Mouse (Mus musculus) neural tube, embryonic 12.5 days (tissue): ENCODE data around the gene Sfxn1. TPM values are rescaled to one million over a fixed set of nuclear protein-coding genes. Genes with fewer than 3 reads are reported as not detected.

ENCODE experiments used
- ATAC-seq: fragments of 200-750 bp; cut with Nextera tagmentation; 2 replicates; pipeline ENCODE4 v1.8.0; 2017; ENCODE audit warnings: low read depth, mild to moderate bottlenecking, moderate TSS enrichment, moderate library complexity; ENCODE audit not compliant: low FRiP score
- H3K27ac ChIP-seq: fragments of 300-500 bp; sonication (generic); 2 replicates; pipeline ENCODE4 v1.5.1; 2016
- H3K27me3 ChIP-seq: fragments of 300-500 bp; sonication (generic); replicated peaks from 2 replicates; pipeline ENCODE4 v1.6.1; 2016; ENCODE audit warnings: mild to moderate bottlenecking
- H3K36me3 ChIP-seq: fragments of 300-500 bp; sonication (generic); 2 replicates; pipeline ENCODE4 v1.6.1; 2016; ENCODE audit warnings: mild to moderate bottlenecking
- H3K4me1 ChIP-seq: fragments of 300-500 bp; sonication (generic); 2 replicates; pipeline ENCODE4 v1.6.1; 2016
- H3K4me2 ChIP-seq: fragments of 300-500 bp; sonication (generic); replicated peaks from 2 replicates; pipeline ENCODE4 v1.6.1; 2016; ENCODE audit warnings: mild to moderate bottlenecking
- H3K4me3 ChIP-seq: fragments of 300-500 bp; sonication (generic); 2 replicates; pipeline ENCODE4 v1.5.1; 2016
- H3K9ac ChIP-seq: fragments of 300-500 bp; sonication (generic); 2 replicates; pipeline ENCODE4 v1.6.1; 2016; ENCODE audit warnings: mild to moderate bottlenecking
- H3K9me3 ChIP-seq: fragments of 300-500 bp; sonication (generic); 2 replicates; pipeline ENCODE4 v1.6.1; 2016; ENCODE audit warnings: mild to moderate bottlenecking
- WGBS: fragments of 180-500 bp; shearing (Covaris S2); methylation state at CpG from one replicate; pipeline ENCODE4 v1.1.7; 2016; 5-methylcytosine and 5-hydroxymethylcytosine counted together
- polyA plus RNA-seq: library from polyadenylated mRNA; unstranded; fragments of >200 nt; fragmentation: Nextera tagmentation; extraction: Ambion mirVana; gene quantifications from 2 replicates; pipeline ENCODE4 v1.2.1, GENCODE M21; 2016

Sfxn1 gene
- polyA plus RNA-seq, 1 experiment from 2014 or later: 67.2 TPM

DNA sequence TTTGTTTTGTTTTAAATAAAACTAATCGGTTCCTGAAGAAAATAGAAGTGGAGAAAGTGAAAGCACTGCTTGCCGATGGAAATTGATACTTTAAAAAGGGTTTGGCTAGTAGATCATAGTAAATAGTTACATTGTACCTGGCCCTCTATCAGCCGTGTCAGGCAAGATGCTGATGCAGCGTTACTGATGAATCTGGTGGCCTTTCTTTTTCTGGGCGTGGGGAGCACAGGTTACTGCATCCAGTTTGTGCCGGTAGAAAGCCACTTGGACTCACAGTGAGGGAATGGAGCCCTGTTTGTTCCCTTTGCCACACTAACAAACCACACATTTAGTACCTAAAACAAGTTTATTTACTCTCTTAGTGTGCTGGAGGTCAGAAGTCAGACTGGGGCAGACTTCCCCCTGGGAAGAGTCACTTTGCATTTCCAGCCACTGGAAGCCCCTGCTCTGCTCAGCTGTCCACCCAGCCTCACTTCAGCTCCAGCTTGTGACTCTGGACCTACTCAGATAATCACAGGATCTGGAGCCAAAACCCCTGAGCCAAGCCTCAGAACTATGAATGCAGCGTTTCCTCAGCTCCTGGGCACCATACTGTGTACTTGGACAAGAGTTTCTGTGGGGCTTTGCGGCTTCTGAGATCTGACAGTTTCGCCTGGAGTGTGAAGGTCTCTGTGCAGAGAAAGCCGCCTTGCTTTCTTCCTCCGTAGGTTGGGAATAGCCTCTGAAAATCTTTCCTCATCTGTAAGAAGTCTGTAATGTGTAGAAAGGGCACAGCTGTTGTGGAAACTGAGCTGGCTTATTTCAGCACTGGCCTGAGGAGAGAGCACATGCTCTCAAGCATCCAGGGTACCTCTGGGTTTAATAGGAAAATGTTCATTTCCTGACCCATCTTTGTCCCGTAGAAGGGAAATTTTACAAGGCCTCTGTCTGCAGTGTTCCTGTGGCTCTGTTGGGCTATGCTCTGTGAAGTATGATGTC, 8.4 kb downstream of the Sfxn1 start:
- ATAC-seq: no peak
- Histone ChIP-seq H3K9ac (no peak overlapping the region), H3K27me3 (no peaks in the 10 kb centered on the region), H3K4me1 (no peaks in the 10 kb centered on the region; the same call in 1 of the 2 replicates), H3K4me3 (no peak overlapping the region), H3K9me3 (no peaks in the 10 kb centered on the region), H3K36me3 (no peaks in the 10 kb centered on the region), H3K27ac (no peak overlapping the region), H3K4me2 (no peak overlapping the region)
- WGBS: 82% methylated on average over 12 of the region's 12 CpGs

DNA sequence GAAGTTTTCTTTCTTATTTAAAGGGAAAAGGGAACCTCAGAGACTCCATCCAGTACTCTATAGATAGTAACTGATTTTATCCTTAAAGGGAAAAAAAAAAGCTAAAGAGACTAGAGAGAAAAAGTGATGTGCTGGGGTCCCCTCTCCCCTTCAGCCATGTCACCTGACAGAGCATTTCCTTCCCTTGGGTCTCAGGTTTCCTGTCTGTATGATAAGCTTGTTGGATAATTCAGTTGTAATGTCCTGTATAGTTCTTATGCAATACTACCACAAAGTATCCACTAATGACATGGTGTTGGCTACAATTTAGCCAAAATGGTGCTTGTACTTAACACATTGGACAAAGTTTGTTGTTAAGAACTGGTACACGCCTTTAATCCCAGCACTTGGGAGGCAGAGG, 9.1 kb downstream of the Sfxn1 start:
- no peak for ATAC-seq
- Histone ChIP-seq H3K9me3 (no peaks in the 10 kb centered on the region), H3K9ac (no peak overlapping the region), H3K27me3 (no peaks in the 10 kb centered on the region), H3K4me2 (no peak overlapping the region), H3K4me3 (no peak overlapping the region), H3K4me1 (no peaks in the 10 kb centered on the region; the same call in 1 of the 2 replicates), H3K36me3 (peaks cover 5% of the 10 kb centered on the region; the same call in 1 of the 2 replicates), H3K27ac (no peak overlapping the region)
- 91% methylated on average over 1 of the region's 1 CpGs for WGBS

DNA sequence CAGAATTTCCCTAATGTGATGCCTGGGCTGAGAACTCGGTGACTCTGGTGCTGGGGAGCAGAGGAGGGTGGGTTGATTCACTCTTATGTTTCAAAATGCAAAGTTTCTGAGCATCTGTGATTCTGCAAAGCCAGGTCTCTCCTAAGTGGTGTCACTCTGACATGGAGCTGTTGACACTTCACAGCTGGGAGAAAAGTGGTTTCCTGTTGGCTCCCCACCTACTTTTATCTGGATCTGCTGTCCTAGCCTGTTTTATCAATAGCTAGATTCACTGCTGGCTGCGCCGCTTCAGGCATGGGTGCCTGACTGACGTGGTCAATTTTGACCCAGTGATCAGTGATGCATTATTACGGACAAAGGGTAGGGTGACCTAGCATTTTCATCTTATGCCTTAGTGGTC, 11.3 kb downstream of the Sfxn1 start:
- Histone ChIP-seq H3K4me3 (no peak overlapping the region), H3K4me2 (no peak overlapping the region)

DNA sequence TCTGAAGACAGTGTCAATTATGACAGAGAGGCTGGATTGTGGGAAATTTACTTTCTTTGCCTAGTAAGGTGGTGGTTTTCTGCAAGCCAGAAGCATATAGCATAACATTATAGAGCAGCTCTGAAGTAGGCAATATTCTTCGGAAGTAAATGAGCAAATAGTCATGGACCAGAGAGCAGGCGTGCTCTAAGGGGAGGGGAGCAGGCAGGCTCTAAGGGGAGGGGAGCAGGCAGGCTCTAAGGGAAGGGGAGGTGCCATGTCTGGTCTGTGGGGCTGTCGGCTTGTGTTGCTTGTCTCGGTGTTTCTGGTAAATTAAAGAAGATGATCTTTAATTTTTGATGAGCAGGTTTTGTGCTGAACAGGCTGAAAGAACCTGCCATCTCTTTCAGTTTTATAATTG, 12.5 kb downstream of the Sfxn1 start:
- H3K27me3 ChIP-seq: no peaks in the 10 kb centered on the region
- H3K4me2 ChIP-seq: no peak overlapping the region
- peaks cover 35% of the 10 kb centered on the region for H3K36me3 ChIP-seq
- no peaks in the 10 kb centered on the region; the same call in 1 of the 2 replicates for H3K4me1 ChIP-seq
- whole genome bisulfite sequencing: 67% methylated on average over 4 of the region's 4 CpGs
- H3K9ac ChIP-seq: no peak overlapping the region
- ATAC-seq: no peak
- no peak overlapping the region for H3K4me3 ChIP-seq
- no peaks in the 10 kb centered on the region for H3K9me3 ChIP-seq
- H3K27ac ChIP-seq: no peak overlapping the region

More for the DNA sequence above, 11.3 kb downstream of the Sfxn1 start:
- ATAC-seq: no peak
- Histone ChIP-seq H3K4me1 (no peaks in the 10 kb centered on the region; the same call in 1 of the 2 replicates), H3K27ac (no peak overlapping the region), H3K27me3 (no peaks in the 10 kb centered on the region), H3K9me3 (no peaks in the 10 kb centered on the region), H3K36me3 (peaks cover 23% of the 10 kb centered on the region), H3K9ac (no peak overlapping the region)
- WGBS: 85% methylated on average over 5 of the region's 5 CpGs

DNA sequence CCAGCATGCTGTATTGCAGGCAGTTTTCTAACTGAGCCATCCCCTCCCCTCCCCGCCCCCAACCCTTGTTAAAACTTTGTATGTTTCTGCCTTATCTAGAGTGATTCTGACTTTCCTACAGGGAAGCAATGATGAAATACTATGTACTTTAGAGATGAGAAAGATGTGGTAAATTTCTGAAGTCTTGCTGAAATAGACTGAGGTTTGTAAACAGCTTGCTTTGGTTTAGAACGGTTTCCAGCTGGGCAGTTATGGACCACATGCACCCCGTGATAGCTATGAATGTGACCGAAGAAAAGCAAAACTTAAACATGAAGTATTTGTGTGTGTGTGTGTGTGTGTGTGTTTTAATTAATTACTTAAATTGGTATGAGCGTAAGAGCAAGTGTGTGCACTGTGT, 13.2 kb downstream of the Sfxn1 start:
- H3K9me3 ChIP-seq: no peaks in the 10 kb centered on the region
- H3K4me1 ChIP-seq: no peaks in the 10 kb centered on the region; the same call in 1 of the 2 replicates
- no peaks in the 10 kb centered on the region for H3K27me3 ChIP-seq
- ATAC-seq: no peak
- H3K9ac ChIP-seq: no peak overlapping the region
- WGBS: 89% methylated on average over 5 of the region's 5 CpGs
- H3K27ac ChIP-seq: no peak overlapping the region
- H3K4me2 ChIP-seq: no peak overlapping the region
- H3K4me3 ChIP-seq: no peak overlapping the region
- H3K36me3 ChIP-seq: peaks cover 41% of the 10 kb centered on the region

DNA sequence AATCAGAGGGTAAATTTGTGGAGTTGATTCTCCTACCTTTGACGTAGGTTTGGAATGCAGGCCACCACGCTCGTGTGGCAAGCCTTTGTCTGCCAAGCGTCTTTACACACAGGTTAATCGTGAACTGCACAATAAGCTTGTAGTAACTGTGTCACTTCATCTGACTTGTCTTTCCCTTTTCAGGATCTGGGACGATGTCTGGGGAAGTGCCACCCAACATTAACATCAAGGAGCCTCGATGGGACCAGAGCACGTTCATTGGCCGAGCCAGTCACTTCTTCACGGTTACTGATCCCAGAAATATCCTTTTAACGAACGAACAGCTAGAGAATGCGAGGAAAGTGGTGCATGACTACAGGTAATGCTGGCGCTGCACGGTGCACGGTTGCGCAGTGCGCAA, 13.6 kb downstream of the Sfxn1 start:
- no peak overlapping the region for H3K4me2 ChIP-seq
- ATAC-seq: no peak
- 94% methylated on average over 18 of the region's 18 CpGs for WGBS

DNA sequence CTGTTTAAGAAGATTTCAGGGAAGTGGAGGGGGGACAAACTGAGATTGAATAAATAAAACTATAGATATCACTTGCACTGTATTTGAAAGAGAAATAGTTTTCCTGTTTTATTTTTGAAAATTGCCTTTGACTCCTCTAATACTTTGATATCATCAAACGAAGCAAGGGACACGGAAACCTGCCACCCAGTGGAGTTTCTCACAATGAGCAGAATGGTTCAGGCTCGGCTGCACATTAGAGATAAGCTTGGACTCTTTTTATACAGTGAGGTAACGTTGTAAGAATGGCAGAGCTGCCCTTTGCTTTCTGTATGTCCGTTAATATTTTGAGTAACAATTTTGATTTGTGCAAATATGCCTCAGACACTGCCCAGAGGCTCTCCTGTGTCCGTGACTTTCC, 20.1 kb downstream of the Sfxn1 start:
- H3K4me2 ChIP-seq: no peak overlapping the region
- H3K9ac ChIP-seq: no peak overlapping the region
- ATAC-seq: no peak
- no peaks in the 10 kb centered on the region for H3K4me1 ChIP-seq
- no peak overlapping the region for H3K4me3 ChIP-seq
- 91% methylated on average over 6 of the region's 6 CpGs for WGBS
- no peaks in the 10 kb centered on the region for H3K9me3 ChIP-seq
- H3K27ac ChIP-seq: no peak overlapping the region
- no peaks in the 10 kb centered on the region for H3K27me3 ChIP-seq
- H3K36me3 ChIP-seq: peaks cover 80% of the 10 kb centered on the region

More for the DNA sequence above, 13.6 kb downstream of the Sfxn1 start:
- H3K27me3 ChIP-seq: no peaks in the 10 kb centered on the region
- no peaks in the 10 kb centered on the region for H3K9me3 ChIP-seq
- no peak overlapping the region for H3K27ac ChIP-seq
- no peaks in the 10 kb centered on the region; the same call in 1 of the 2 replicates for H3K4me1 ChIP-seq
- H3K4me3 ChIP-seq: no peak overlapping the region
- no peak overlapping the region for H3K9ac ChIP-seq
- H3K36me3 ChIP-seq: peaks cover 44% of the 10 kb centered on the region

DNA sequence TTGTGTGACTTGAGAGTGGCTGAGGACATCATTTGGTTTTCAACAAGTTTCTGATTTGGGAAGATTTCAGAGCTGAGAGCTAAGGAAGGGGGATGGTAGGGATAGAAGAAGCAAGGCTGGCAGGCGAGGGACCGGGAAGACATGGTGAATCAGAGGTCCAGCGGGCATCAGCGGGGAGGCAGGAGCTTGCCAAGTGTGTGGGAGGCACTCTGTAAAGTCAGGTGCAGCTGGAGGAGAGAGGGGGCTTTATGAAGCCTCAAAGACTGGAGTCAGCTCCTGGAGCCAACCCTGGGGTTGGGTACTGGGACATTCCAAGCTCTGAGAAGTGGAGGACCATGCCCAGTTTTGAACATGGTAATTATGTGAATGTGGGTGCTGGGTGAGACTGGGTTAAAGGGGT, 22.7 kb downstream of the Sfxn1 start:
- H3K4me2 ChIP-seq: no peak overlapping the region
- WGBS: 95% methylated on average over 4 of the region's 4 CpGs
- no peak overlapping the region for H3K27ac ChIP-seq
- no peak overlapping the region for H3K9ac ChIP-seq
- H3K4me1 ChIP-seq: no peaks in the 10 kb centered on the region
- no peak for ATAC-seq
- H3K9me3 ChIP-seq: no peaks in the 10 kb centered on the region
- H3K36me3 ChIP-seq: peaks cover 73% of the 10 kb centered on the region
- no peak overlapping the region for H3K4me3 ChIP-seq
- no peaks in the 10 kb centered on the region for H3K27me3 ChIP-seq

DNA sequence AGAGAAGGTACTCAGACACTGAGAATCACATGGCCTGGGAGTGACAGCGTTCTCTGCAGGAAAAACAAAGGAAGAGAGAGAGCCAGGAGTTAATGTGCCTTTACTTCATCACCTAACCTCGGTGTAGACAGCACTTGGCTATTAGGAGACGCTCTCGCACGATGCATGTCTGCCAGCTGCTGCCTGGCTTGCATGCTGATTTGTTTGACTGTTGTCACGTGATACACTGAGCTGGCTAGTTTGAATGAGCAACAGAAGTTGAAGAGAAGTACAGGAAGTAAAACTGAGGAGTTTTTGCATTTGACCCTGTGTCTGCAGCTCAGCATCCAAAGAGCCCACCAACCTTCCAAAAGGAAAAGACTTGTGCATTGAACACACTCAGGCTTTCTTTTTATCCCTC, 23.3 kb downstream of the Sfxn1 start:
- peaks cover 71% of the 10 kb centered on the region for H3K36me3 ChIP-seq
- H3K4me3 ChIP-seq: no peak overlapping the region
- no peak for ATAC-seq
- H3K27me3 ChIP-seq: no peaks in the 10 kb centered on the region
- H3K4me2 ChIP-seq: no peak overlapping the region
- WGBS: 74% methylated on average over 6 of the region's 6 CpGs
- no peak overlapping the region for H3K27ac ChIP-seq
- H3K9ac ChIP-seq: no peak overlapping the region
- no peaks in the 10 kb centered on the region for H3K4me1 ChIP-seq
- no peaks in the 10 kb centered on the region for H3K9me3 ChIP-seq

DNA sequence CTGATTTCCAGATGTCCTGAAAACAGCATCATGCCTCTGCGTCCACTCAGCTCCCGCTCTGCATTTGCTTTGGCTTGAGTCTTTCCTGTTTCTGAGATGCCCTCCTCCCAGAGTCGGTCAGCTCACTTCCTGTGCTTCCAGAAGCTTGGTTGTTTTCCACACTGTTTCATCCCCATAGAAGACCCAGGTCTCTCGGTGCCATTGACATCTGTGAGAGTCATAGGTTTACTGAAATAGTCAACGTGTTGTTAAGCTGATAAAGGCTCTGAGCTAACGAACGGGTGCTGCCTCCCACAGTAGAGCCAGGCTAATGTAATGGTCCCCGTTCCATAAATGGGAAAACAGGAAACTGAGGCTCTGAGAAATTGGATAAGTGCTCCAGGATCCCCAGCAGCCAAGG, 24.1 kb downstream of the Sfxn1 start:
- H3K4me2 ChIP-seq: no peak overlapping the region
- no peaks in the 10 kb centered on the region for H3K4me1 ChIP-seq
- H3K4me3 ChIP-seq: no peak overlapping the region
- H3K27me3 ChIP-seq: no peaks in the 10 kb centered on the region
- H3K9me3 ChIP-seq: no peaks in the 10 kb centered on the region
- WGBS: 93% methylated on average over 8 of the region's 8 CpGs
- ATAC-seq: no peak
- peaks cover 74% of the 10 kb centered on the region for H3K36me3 ChIP-seq
- no peak overlapping the region for H3K9ac ChIP-seq
- no peak overlapping the region for H3K27ac ChIP-seq

DNA sequence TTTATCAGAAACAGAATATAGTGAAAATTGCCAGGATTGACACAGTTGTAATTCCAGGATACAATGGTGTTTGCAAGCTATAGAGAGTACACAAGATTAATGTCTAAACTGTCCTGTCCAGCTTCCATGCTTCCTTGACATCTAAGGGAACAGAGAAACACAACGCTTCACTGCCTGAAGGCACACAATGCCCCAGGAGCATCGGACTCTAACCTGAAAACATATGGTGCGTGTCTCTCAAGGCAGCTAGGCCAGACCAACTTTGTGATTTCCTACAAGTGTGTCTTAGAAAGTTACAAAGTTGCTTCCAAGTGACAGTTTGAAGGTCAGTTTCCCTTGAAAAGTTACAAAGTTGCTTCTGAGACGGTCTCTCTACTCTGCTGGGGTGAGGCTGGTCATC, 25.6 kb downstream of the Sfxn1 start:
- H3K27ac ChIP-seq: no peak overlapping the region
- no peaks in the 10 kb centered on the region for H3K4me1 ChIP-seq
- no peaks in the 10 kb centered on the region for H3K27me3 ChIP-seq
- H3K9me3 ChIP-seq: no peaks in the 10 kb centered on the region
- ATAC-seq: no peak
- H3K9ac ChIP-seq: no peak overlapping the region
- 91% methylated on average over 4 of the region's 4 CpGs for WGBS
- peaks cover 61% of the 10 kb centered on the region for H3K36me3 ChIP-seq
- no peak overlapping the region for H3K4me2 ChIP-seq
- no peak overlapping the region for H3K4me3 ChIP-seq

DNA sequence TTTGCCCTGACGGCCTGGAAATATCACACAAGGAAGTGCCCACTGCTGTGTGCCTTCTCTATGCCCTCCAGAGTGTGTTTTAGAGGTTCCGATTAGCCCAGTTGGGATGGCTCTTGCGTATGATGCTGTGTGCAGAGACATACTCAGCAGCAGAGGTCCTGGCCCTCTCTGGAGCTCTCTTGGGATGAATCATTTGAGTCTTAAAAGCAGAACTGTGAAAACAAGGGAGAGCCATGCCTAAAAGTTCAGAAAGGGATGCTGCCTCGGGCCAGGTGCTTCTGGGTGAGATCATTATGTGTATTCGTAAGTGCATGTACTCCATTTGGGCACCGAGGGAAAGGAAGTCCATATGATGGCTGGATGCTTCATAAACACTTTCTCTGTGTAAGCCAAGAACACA, 26.1 kb downstream of the Sfxn1 start:
- ATAC-seq: no peak
- Histone ChIP-seq H3K27ac (no peak overlapping the region), H3K4me2 (no peak overlapping the region), H3K27me3 (no peaks in the 10 kb centered on the region), H3K9ac (no peak overlapping the region), H3K36me3 (peaks cover 58% of the 10 kb centered on the region), H3K9me3 (no peaks in the 10 kb centered on the region), H3K4me1 (no peaks in the 10 kb centered on the region), H3K4me3 (no peak overlapping the region)
- 92% methylated on average over 6 of the region's 6 CpGs for WGBS
